Mouse (Mus musculus): ENCODE results near the gene Esx1. TPM values are rescaled to one million over a fixed set of nuclear protein-coding genes. Genes with fewer than 3 reads are reported as not detected.

Esx1 gene
- not detected in 2 replicates for polyA plus RNA-seq (2012; ENCODE audit: low replicate concordance)

DNA sequence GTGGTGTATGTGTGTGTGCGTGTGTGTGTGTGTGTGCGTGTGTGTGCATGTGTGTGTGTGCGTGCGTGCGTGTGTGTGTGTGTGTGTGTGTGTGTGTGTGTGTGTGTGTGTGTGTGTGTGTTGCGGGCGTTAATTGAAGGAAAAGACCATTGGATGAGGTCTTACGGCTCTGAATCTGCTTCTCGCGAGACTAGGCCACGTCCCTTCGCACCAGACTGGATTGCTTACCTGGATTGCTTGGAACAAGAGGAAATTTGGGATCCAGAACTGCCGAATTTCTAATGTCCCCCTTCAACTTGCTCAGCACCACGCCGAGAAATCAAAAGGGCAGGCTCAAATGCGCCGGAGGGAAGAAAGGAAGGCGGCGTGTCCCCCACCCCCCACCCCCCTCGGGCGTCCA is at the start of gene Esx1:
TSS of gene Esx1 (minus strand) at position 366 of the 400 bp plus-strand sequence.

Other genes starting within 250 kb of the Esx1 start
- gene H2bfm, start 194.8 kb downstream of the Esx1 start, polyA plus RNA-seq (2012; ENCODE audit: low replicate concordance), result not detected in 2 replicates
- gene Tmsb15b2, start 146.6 kb downstream of the Esx1 start, polyA plus RNA-seq (2012; ENCODE audit: low replicate concordance), result 1.9 TPM in 1 of 2 replicates, not detected in the other
- 0.26 TPM in 1 of 2 replicates, not detected in the other for gene Tmsb15l, start 145.2 kb downstream of the Esx1 start, polyA plus RNA-seq (2012; ENCODE audit: low replicate concordance)
- 0.41 and 0.46 TPM in 2 replicates for gene Tmsb15b1, start 145.2 kb downstream of the Esx1 start, polyA plus RNA-seq (2012; ENCODE audit: low replicate concordance)
- 3.0 and 3.4 TPM in 2 replicates for gene Zcchc18, start 128.9 kb downstream of the Esx1 start, polyA plus RNA-seq (2012; ENCODE audit: low replicate concordance)
- gene Slc25a53, start 83.8 kb downstream of the Esx1 start, polyA plus RNA-seq (2012; ENCODE audit: low replicate concordance), result 8.6 and 10.0 TPM in 2 replicates
- gene Fam199x, start 72.5 kb downstream of the Esx1 start, polyA plus RNA-seq (2012; ENCODE audit: low replicate concordance), result 1.5 and 2.0 TPM in 2 replicates